Mouse (Mus musculus): ENCODE data around the gene Krt7. TPM values are rescaled to one million over a fixed set of nuclear protein-coding genes. Genes with fewer than 3 reads are reported as not detected.

Krt7 gene
- not detected for total RNA-seq (2021)
- long read RNA-seq, experiment 1, result 0 reads
- long read RNA-seq, experiment 2, result 0 reads

DNA sequence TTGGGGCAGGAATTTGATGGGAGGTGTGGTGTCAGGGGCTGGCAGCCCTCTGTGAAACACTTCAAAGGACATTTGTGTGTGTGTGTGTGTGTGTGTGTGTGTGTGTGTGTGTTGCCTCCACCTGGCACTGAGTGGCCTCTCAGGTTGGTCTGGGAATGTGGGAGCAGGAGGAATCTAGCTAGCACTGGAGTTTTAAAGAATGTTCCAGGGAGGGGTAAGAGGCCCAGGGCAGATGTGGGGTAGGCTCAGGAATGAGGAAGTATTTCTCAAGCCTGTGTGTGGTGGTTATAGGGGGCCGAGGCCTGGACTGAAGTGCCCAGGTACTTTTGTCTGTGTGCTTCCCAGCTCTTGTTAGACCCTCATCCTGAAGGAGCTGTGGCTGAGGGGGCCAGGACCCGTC lies at the start of gene Krt7:
Gene Krt7, plus strand, starts transcription at position 269 of the 400 bp plus-strand sequence.
- no peak for TF ChIP-seq CTCF (conservative IDR thresholded peaks at IDR 0.05)
- no peak for DNase-seq (ENCODE audit: low spot score in 2 of 2)
- Histone ChIP-seq H3K27ac (no peak within 1 kb of the TSS), H3K4me3 (no peak within 1 kb of the TSS)

DNA sequence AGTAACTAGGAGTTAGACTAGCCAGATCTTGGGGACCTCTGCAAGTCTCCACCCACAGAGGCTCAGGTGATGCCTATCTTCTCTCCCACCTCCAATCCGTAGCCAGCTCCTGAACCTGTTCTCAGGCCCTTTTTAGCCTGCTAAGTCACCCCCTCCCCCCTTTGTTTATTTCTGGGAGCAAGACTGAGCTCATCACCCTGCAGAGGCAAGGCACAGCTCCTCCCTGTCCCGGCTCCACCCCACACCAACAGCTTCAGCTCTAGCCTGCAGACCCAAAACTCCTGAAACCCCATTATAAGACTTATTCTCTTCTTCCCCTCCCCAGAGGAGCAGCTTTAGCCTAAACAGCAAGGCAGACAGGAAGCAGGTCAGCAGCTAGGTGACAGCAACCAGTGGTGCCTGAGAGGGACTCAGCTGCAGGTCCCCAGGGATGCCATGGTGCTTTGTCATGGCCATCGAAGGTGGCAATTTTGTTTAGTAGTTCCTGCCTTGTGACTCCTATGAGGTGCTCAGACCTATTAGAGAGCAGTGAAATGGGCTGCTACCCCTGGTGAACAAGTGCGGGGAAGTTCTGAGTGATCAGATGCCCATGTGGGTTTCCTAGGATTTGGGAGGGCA lies 48.3 kb upstream of the Krt7 start:
- Histone ChIP-seq H3K27ac (no peak overlapping the region), H3K4me3 (no peak overlapping the region)
- no peak for DNase-seq (ENCODE audit: low spot score in 2 of 2)
- TF ChIP-seq CTCF (conservative IDR thresholded peaks at IDR 0.05), result no peak

DNA sequence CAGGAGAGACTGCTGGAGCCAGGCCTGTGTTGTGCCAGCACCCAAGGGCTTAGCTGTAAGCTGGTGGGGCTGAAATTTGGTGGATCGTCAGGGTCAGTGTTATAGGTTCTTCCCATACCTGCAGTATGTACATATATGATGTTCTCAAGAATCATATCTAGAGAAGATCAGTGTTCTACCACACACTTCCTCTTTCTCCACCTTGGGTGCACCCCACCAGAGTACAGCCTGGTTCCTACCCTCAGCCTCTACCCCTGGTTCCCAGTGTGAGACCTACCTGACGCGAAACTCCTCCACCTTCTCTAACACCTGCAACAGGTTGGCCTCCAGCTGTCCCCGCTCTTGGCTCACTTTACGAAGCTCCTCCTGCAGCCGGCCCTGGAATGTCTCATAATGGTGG lies 46.9 kb upstream of the Krt7 start:
- Histone ChIP-seq H3K4me3 (no peak overlapping the region), H3K27ac (no peak overlapping the region)
- no peak for TF ChIP-seq CTCF (conservative IDR thresholded peaks at IDR 0.05)
- DNase-seq (ENCODE audit: low spot score in 2 of 2), result no peak

DNA sequence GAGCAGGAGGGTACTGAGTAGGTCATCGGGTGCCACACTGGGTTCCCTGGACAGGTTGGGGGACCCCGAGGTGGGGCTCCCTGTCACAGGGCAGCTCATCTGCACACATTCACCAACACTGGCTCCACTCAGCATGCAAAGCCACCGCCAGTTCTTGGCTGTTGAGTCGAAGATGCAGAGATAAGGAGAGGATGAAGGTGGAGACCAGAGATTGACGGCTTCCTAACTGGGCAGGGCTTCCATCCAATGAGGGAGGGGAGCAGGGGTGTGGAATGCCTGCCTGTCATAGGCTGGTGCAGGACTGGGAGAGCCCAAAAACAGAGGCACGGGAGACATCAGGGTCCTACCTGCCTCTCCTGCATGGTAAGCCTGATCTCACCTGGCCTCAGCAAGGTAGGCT lies 46.4 kb upstream of the Krt7 start:
- no peak overlapping the region for H3K4me3 ChIP-seq
- DNase-seq (ENCODE audit: low spot score in 2 of 2), result no peak
- no peak for TF ChIP-seq CTCF (conservative IDR thresholded peaks at IDR 0.05)
- H3K27ac ChIP-seq, result no peak overlapping the region

DNA sequence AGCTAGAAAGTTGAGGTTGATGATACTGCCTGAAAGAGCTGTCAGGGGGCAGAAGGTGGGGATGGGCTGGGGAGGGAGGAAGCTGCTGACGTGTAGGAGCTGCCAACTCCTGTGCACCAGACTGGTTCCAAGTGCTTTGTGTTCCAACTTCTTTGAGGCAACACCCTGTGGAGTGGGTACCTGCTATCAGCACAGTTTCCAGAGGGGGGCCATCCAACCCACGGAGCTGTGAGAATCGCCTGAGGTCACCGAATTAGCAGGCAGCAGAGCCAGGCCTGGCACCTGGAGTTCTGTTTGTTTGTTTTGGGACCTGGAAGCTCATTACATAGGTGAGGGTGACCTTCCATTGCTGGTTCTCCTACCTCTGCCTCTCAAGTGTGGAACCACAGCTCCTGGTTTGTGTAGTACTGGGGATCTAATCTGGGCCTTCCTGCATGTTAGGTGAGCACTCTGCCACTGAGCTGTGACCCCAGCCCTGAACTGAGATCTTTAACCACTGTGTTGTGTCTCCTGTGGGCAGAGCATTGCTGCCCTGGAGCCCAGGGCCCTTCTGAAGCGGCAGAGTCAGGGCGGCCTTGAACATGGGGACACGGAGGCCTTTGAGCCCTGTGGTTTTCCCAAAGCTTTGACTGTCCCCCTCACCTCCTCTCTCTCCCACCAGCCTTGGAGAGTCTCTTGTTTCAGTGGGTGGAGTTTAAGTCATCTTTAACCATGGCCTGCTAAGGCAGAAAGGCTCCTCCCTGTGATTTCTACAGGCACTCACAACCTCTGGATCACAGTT lies 45.8 kb upstream of the Krt7 start:
- no peak for TF ChIP-seq CTCF (conservative IDR thresholded peaks at IDR 0.05)
- no peak overlapping the region for H3K4me3 ChIP-seq
- no peak overlapping the region for H3K27ac ChIP-seq
- no peak for DNase-seq (ENCODE audit: low spot score in 2 of 2)

DNA sequence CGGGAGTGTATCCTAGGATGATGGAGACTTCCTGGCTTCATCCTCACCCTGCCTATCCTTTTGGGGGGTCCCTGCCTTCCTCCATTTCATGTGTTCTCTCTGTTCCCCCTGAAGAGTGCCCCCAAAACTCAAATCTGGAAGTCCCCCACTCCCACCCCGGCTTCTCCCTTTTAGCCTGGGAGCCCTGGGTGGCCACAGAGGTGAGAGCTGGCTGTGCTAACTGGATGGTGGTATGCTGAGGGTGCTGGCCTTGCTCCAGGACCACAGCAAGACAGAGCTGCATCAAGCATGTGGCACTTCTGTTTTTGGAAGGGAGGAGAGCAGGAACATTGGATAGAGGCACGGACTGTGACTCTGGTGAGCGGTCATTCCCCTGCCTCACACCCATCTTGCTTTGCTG lies 45.1 kb upstream of the Krt7 start:
- Histone ChIP-seq H3K27ac (no peak overlapping the region), H3K4me3 (no peak overlapping the region)
- DNase-seq (ENCODE audit: low spot score in 2 of 2), result no peak
- TF ChIP-seq CTCF (conservative IDR thresholded peaks at IDR 0.05), result no peak

DNA sequence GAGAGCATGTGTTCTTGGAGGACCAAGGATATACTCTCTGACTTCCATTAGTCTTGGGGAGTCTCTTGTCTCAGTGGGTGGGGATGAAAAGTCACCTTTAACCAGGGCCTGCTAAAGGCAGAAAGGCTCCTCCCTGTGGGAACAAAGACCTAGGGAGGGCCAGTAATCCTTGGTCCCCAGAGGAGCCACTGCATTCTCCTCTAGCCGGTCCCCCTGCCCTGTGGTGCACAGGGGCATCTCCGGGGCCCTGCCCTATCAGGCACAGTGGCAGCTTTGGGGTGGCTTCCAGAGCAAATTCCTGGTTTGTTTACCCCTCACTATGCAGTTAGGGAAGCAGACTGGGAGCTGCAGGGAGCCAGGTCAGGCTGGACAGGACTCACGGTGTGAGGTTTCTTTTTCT lies 44.4 kb upstream of the Krt7 start:
- no peak for DNase-seq (ENCODE audit: low spot score in 2 of 2)
- no peak overlapping the region for H3K4me3 ChIP-seq
- no peak for TF ChIP-seq CTCF (conservative IDR thresholded peaks at IDR 0.05)
- H3K27ac ChIP-seq, result no peak overlapping the region

DNA sequence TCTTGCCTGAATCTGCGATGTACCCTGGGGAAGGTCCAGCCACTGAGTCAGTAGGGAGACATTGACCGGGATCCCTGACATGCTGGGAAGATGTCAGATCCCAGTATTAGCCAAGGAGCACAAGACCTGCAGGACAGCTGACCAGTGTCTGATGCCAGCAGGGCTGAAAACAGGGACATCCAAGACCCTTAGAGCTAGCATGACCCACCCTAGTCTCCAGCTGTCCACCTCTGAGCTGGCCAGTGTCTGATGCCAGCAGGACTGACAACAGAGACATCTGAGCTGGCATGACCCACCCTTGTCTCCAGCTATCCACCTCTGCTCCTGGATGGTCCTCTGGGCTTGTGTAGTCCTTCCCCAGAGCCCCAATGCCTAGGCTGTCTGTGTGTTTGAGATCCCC lies 43.9 kb upstream of the Krt7 start:
- Histone ChIP-seq H3K27ac (no peak overlapping the region), H3K4me3 (no peak overlapping the region)
- no peak for DNase-seq (ENCODE audit: low spot score in 2 of 2)
- TF ChIP-seq CTCF (conservative IDR thresholded peaks at IDR 0.05), result no peak

DNA sequence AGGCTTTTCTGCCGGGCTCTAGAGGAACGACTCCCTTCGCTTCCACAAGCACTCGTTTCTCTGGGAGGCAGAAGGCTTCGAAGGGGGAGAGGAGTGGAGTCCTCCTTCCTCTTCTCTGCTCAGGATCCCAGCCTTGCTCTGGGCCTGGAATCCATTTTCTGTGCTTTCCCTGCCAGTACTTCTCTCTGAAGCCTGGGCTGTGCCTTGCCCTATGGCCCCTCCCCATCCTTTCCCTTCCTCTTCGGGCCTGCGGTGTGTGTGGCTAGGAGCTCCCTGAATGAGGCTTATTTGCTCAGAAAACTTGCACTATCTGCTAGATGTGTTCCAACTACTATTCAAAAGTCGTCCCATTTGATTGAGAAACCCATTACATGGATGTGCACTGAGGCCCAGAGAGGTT lies 43.3 kb upstream of the Krt7 start:
- Histone ChIP-seq H3K27ac (no peak overlapping the region), H3K4me3 (no peak overlapping the region)
- no peak for TF ChIP-seq CTCF (conservative IDR thresholded peaks at IDR 0.05)
- DNase-seq (ENCODE audit: low spot score in 2 of 2), result no peak

DNA sequence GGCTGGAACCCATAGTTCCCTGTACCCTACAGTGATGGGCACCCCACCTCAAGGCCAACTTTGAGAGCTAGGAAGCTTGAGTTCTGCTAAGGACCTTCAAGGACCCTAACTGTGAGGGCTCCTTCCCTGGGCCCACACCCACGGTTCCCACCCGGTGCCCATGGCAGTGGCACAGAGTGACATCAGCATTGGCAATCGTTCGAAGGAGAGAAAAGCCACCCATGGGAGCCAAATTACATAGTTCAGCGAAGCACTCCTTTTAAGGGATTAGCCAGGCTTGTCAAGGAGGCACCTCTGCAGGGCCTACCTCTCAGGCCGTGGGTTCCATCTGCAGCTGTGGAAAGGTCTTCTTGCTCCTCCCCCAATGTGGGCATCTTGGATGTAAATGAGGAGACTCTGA lies 42.8 kb upstream of the Krt7 start:
- no peak for TF ChIP-seq CTCF (conservative IDR thresholded peaks at IDR 0.05)
- no peak for DNase-seq (ENCODE audit: low spot score in 2 of 2)
- Histone ChIP-seq H3K4me3 (no peak overlapping the region), H3K27ac (no peak overlapping the region)

DNA sequence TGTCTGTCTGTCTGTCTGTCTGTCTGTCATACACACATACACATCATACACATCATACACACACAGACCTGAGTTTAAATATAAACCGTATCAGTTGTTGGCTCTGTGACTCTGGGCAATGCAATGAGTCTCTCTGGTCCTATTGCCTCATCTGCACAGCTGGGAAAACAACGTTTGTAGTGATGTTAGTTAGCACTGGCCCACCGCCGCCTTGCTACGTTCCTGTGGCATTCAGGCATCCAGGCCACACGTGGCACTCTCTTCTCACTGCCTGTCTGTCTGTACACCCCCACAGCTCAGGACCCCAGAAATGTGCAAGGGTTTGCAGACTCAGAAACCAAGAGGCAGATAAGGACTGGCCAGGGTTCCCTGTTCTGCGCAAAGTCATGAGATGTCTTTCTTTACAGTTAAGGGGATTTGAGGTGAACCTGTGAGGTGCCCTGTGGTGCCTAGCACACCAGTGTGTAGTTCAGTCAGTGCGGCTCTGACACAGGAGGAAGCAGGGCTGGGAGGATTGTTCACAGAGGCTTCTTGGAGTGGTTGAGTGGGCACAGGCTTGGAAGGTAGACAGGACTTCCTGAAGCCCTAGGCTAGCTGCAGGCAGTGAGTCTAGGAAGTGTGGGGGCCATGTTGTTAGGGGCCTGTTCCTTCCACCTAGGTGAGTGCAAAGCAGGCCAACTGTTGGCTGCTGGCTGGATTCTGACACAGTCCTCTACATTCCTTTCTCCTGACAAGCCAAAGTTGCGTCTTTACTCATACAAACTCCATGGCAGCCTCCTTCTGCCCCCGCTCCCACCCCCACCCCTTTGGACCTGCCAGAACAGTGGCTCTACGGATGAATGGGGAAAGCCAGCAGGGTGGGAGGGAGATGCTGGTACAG lies 42.1 kb upstream of the Krt7 start:
- no peak for DNase-seq (ENCODE audit: low spot score in 2 of 2)
- no peak for TF ChIP-seq CTCF (conservative IDR thresholded peaks at IDR 0.05)
- Histone ChIP-seq H3K4me3 (no peak overlapping the region), H3K27ac (no peak overlapping the region)

DNA sequence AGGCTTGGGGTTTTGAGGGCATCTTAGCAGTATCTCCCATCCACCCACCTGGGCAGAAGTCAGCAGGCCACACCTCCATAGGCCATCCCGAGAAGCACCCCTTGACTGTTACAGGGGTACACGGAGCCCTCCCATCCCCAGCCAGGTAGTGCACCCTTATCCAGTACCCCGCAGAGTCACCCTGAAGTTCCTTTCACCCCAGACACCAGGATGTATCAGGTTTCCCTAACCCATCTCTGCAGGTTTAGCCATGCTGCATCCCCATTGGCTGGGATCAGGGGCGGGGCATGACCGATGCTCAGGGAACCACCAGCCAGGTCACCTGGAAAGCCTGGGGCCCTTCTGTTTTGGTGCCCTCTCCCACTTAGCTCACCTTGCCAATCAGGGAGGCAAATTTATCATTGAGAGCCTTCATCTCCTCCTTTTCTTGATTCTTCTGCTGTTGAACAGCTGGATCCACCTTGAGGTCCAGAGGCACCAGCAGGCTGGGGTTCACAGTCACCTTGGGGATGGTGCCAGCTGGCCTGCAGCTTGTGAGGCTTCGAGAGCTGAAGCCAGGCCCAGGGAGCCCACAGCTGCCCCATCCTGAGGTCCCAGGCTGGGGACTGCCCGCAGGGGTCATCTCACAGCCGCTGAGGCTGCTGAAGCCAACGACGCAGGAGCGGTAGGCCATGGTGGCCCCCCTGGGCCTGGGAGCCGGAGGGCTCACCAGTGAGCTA lies 41.3 kb upstream of the Krt7 start:
- H3K27ac ChIP-seq, result no peak overlapping the region
- no peak for DNase-seq (ENCODE audit: low spot score in 2 of 2)
- no peak for TF ChIP-seq CTCF (conservative IDR thresholded peaks at IDR 0.05)
- no peak overlapping the region for H3K4me3 ChIP-seq

All from layer of hippocampus, adult 2 months (tissue).